Mouse (Mus musculus): ENCODE measurements around the gene Tcp1.
"Not testable (repeated sequence)": the region's sequence is repeated elsewhere in the genome, so short reads cannot be mapped to it uniquely, and the experiment has no call there.

The Tcp1 gene

DNA sequence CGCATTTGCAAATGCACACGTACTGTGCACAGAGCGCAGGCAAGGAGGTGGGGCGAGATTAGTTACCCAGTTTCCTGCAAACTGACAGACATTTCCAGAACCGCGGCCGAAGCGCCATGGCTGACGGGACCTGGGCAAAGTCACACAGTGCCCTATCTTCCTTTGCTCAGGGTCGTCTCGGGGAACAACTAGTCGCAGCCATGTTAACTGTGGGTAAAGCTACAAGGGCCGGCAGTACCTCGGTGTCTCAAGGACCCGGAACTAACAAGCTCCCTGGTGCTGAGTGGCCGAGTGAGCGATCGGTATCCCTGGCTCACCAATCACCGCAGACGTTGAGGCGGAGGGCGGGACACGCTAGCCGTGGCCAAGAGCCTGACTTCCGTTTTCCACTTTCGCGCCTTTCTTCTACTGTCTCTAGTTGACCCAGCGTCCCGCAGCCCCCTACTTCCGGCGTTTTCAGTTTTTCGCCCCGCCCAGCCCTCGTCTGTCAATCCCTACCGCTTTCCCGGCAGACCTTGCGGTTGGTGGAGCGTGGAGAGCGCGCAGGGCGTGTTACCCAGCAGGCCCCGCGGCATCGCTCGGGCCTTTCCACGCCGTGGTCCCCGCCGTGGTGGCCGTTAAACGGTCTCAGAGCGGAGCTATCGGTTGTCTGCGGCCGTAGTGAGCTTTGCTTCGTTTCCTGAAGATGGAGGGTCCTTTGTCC is 531 bp downstream of the Tcp1 start, which contains the start of gene Mrpl18:
Gene Mrpl18 (minus strand): TSS at position 465 of the 703 bp plus-strand sequence.
- DNase-seq (ENCODE audit: low spot score) = peak; percentile 100

GRCm38 (mm10) chr17:12916588-12917380 is 1.3 kb downstream of the Tcp1 start:
- peak; percentile 26 for DNase-seq (ENCODE audit: low spot score)

DNA sequence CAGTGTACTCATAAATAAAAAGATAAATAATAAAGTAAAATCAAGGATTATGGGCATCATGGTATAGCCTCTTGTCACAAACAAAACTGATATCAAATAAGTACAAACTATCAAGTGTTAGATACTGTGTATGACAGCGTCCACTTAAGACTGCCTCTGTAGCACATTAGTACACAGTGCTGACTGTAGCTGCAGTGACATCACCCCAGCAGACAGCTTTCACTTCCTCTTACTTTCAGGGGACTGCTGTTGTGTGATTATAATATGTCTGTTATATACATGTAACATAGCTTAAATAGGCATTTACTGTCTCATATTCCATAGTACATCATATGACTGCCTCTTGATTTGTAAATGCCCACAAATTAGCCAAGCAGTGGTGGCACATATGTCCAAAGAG is 5.6 kb downstream of the Tcp1 start:
- no peak for DNase-seq (ENCODE audit: low spot score)

DNA sequence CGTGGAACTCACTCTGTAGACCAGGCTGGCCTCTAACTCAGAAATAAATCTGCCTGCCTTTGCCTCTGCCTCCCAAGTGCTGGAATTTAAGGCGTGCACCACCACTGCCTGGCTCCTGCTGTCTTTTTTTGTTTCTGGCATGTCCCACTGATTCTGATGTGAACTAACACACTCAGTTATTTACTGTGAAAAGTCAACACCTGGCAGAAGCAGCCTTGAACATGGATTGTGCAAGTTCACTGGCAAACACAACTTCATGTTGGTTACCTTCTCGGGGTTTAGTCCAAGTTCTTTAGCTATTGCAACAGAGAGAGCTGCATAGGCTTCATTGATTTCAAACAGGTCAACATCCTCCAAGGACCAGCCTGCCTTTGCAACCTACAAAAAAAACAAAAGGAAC is 9.5 kb downstream of the Tcp1 start:
- peak; percentile 69 for DNase-seq (ENCODE audit: low spot score)

GRCm38 (mm10) chr17:12925703-12926180 is 10.2 kb downstream of the Tcp1 start:
- no peak for DNase-seq (ENCODE audit: low spot score)

DNA sequence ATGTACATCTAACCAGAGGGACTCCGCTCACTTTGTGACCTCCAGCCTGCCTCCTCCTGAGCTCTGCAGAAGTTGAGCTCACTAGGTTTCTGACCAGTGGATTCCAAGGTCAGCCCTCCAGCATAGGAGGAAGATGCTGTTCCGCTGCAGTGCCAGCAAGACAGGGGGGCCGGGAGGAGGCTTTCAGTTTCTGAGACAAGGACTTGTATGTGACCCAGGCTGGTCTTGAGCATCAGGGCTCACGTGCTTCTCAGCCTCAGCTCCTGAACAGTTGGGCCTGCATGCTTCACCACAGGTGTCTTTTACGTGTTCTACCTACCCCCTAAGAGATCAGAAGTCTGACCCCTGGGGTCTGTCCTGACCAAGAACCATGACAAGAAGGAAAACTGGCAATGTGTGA is 16.1 kb downstream of the Tcp1 start:
- DNase-seq (ENCODE audit: low spot score) = not testable (repeated sequence)

DNA sequence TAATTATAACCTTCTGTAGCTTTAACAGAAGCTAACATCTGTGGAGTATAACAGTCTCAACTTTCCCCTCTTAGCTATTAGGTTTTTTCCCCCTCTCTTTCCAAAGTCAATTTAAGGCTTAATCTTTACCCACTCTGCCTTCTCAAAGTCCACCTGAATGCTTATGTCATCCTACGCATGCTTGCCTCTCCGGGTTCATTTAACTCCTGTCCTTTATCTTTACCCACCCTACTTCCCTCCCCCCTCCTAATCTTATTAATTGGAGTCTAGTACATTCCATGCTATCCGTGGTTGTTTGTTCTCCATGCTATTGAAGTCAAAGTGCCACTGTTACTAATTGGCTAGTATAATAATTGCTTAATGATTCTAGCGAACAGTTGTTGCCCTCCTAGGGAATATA is 20.2 kb downstream of the Tcp1 start:
- DNase-seq (ENCODE audit: low spot score) = no peak

DNA sequence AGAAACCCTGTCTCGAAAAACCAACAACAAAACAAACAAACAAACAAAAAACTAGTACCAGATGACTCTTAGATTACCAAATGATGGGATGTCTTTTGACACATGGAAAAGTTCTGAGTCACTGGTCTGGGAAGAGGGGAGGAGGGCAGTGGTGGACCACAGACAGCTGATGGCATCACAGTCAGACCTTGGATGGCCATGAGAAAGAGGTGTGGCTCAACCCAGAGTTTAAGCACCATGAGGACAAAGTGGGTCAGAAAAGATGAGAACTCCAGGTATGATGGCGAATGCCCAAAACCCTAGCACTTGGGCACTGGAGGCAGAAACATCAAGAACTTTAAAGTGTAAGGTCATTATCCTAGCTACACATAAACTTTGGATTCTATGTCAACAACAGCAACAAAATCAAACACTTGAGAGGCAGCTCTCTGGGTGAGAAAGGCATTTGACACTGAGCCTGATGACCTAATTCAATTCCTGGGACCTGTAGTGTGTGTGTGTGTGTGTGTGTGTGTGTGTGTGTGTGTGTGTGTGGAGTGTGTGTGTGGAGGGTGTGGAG is 22.0 kb downstream of the Tcp1 start:
- DNase-seq (ENCODE audit: low spot score) = no peak

- no peak for DNase-seq (ENCODE audit: low spot score)
Observed at GRCm38 (mm10) chr17:12938077-12938476, 22.6 kb downstream of the Tcp1 start.

DNA sequence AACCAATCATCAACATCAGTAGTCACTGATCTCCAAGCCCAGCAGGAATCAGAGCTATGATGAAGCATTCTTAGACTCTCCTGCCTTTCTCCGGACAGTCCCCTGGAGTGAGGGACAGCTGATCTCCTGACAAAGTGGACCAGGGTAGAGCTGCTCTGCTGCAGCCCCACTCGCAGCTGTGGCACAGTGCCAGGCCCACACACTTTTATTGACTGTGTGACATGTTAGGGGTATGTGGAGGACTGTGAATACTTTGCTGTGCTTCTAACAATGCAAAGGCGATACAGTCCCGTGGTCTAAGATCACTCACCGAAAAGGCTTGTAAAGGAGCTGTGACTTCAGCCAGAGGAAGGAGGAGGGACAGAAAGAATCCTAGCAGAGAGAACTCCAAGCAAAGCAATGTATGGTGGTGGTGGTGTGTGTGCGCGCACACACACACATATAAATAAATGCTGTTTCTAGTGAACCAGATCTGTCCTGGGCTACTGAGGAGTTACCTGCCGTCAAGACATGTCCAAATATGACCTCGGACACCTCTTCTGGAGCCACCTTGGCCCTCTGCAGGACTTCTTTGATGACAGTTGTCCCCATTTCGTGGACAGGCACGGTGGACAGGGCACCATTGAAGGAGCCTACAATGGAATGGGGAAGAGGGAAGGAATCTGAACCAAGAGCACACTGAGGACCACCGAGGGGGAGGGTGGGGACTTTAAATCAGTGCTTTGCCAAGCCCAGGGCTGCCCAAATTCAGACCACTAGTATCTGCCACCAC is 24.1 kb downstream of the Tcp1 start:
- DNase-seq (ENCODE audit: low spot score) = not testable (repeated sequence)

GRCm38 (mm10) chr17:12940151-12940805 is 24.8 kb downstream of the Tcp1 start, which contains the start of gene Acat3:
Gene Acat3 (minus strand): TSS chr17:12940600.
- no peak for DNase-seq (ENCODE audit: low spot score)

DNA sequence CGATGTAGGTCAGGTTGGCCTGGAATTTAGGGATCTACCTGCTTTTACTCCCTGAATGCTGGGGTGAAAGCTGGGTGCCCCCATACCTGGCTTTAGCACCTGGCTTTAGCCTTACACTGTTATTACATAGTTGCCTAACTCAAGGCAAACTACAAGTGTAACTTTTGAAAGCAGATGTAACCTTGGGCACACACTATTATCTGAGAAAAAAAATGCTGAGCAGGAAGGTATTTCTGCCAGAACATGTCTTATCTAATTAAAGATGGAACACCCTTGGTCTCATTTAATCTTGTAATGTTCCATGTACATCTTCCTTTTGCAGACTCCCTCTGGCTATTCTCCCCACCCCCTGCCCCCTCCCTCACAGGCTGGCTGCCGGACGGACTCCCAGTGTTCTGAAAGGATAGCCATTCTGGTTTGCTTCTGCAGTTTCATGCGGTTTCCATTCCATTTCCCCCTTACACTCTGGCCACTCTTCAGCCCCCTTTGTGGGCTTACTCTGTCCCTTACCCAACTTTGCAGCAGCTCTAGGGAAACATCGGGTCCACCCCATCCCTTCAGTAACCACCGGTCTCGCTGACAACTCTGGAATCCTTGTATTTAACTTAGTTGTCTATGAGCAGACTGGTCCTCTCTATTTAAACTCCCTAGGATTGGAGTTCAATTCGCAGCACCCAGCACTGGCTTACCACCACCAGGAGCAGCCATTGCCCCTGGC is 26.2 kb downstream of the Tcp1 start:
- no peak for DNase-seq (ENCODE audit: low spot score)

- DNase-seq (ENCODE audit: low spot score) = no peak
Observed at GRCm38 (mm10) chr17:12942459-12943162, 27.1 kb downstream of the Tcp1 start.

- no peak for DNase-seq (ENCODE audit: low spot score)
Observed at GRCm38 (mm10) chr17:12949669-12950068, 34.2 kb downstream of the Tcp1 start.

DNA sequence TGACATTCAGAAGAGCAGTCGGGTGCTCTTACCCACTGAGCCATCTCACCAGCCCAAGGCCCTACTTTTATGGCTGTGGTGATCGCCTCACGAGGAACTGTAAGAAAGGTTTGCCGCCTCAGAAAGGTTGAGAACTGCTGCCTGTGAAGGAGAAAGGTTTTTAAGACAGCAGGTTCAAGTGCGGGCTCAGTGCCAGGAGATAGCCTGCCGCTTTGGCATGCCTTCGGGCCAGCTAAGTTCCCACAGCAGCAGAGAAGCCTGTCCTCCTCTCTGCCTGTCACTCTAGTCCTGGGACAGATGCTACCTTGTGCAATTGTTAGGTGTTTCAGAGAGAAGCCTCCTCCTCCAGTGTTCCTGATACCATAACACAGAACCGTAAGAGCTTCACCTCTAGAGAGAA is 41.2 kb downstream of the Tcp1 start:
- no peak for DNase-seq (ENCODE audit: low spot score)

DNA sequence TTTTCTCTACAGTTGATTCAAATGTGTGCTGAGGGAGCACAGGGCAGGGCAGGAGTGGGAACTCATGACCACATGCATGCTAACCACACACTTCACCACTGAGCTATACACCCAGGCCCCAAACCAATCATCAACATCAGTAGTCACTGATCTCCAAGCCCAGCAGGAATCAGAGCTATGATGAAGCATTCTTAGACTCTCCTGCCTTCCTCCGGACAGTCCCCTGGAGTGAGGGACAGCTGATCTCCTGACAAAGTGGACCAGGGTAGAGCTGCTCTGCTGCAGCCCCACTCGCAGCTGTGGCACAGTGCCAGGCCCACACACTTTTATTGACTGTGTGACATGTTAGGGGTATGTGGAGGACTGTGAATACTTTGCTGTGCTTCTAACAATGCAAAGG is 43.9 kb downstream of the Tcp1 start:
- not testable (repeated sequence) for DNase-seq (ENCODE audit: low spot score)

DNA sequence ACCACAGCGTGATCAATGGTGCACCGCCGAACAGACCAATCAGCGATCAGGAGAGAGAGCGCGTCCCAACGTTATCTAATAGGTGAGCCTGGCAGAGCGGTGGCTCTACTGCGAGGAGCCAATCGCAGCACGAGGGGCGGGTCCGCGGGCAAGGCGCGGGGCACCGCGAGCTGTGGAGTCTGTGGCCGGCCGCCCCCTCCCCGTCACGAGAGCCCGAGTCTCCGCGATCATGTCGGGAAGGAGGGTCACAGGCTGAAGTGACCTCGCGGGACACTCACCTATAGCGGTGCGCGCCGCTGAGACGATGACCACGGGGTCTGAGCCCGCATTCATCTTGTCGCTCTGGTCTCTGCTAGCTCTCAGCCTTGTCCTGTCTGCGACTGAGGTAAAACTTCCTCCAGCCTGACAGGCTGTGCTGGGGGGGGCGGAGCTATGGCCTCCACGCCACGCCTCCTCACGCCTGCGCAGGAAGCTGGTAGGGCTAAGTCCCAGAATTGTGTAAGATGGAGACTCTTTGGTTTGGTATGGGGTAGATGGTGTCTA is 44.9 kb downstream of the Tcp1 start, which contains the start of gene Acat2:
Gene Acat2 (minus strand): TSS at position 417 of the 543 bp plus-strand sequence.
- peak; percentile 95 for DNase-seq (ENCODE audit: low spot score)

DNA sequence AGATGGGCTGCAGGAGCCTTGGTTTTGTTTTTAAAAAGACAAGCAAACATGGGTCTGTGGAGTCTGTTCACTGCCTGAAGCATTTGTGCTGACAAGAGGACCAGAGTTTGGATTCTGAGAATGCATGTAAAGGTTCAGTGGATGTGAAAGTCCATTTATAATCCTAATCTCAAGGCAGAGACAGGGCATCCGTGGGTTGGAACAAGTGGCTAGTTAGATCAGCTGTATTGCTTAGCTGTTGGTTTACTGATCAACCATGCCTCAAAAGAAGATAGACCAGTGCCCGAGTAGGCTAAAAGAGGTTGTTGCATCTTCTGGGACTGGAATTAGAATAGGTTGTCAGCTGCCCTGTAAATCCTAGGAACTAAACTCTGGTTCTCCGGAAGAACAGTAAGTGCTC is 48.0 kb downstream of the Tcp1 start:
- no peak for DNase-seq (ENCODE audit: low spot score)

GRCm38 (mm10) chr17:12967173-12967572 is 51.7 kb downstream of the Tcp1 start:
- no peak for DNase-seq (ENCODE audit: low spot score)

GRCm38 (mm10) chr17:12973851-12974250 is 58.4 kb downstream of the Tcp1 start:
- DNase-seq (ENCODE audit: low spot score) = no peak
